In the genomic region with DNA sequence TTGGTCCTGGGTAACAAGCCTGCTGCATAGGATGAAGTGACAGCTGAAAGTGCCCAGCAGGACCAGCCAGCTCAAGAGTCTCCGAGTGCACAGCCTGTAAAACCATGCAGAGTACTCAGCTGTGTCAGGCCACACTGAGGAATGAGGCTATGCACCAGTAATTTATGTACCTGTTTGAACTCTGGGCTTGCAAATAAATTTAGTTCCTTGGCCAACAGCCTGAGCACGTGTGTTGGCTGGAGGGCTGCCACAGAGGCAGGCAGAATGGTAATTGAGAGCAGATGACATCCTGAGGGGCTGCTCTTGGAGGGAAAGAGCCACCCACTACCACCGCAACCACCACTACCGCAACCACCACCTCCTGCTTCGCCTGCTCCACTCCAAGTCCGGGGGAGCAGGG, we compare ENCODE assay signal across 7 mouse cellular contexts.
A peak's percentile ranks its signal among the peaks of the same experiment; 100 is the strongest.
DNase-seq lines count a peak whose midpoint lies in the region; ATAC-seq lines count a peak whose summit lies in the region.

No protein-coding gene starts in this region.

- 12% methylated on average over 6 of the region's 6 CpGs for WGBS in embryonic facial prominence, embryonic 14.5 days

- peak overlapping the region; percentile 14; the same call in 1 of the 2 replicates for H3K4me2 ChIP-seq in embryonic facial prominence, embryonic 14.5 days (ENCODE audit: low read depth, low read length)

- peak; percentile 5 for DNase-seq in thymus, postnatal 0 days (ENCODE audit: low spot score)
- DNase-seq in thymus, postnatal 10 days (ENCODE audit: low spot score in 2 of 2), result no peak
- peak; percentile 90 for DNase-seq in embryonic facial prominence, embryonic 14.5 days (ENCODE audit: low spot score)
- DNase-seq in kidney, postnatal 10 days, result peak; percentile 88
- peak; percentile 59 for DNase-seq in ovary, postnatal 14 days (ENCODE audit: low spot score)
- no peak for DNase-seq in c-Kit-positive CD71-positive TER-119-positive erythroid progenitor cells, embryonic 14.5 days (ENCODE audit: low spot score)
- DNase-seq in cerebellum, adult 9-11 months, result no peak

- no peaks in the 10 kb centered on the region for H3K9me3 ChIP-seq in embryonic facial prominence, embryonic 14.5 days (ENCODE audit: control insufficient read depth, low read length)

- H3K27me3 ChIP-seq in embryonic facial prominence, embryonic 14.5 days (replicated peaks; ENCODE audit: control insufficient read depth, insufficient read depth, low read length), result no peaks in the 10 kb centered on the region

- ATAC-seq in embryonic facial prominence, embryonic 14.5 days (ENCODE audit: low read depth), result peak; percentile 78

- H3K4me1 ChIP-seq in embryonic facial prominence, embryonic 14.5 days (ENCODE audit: control insufficient read depth, insufficient read depth, low read length), result peaks cover 20% of the 10 kb centered on the region

- H3K27ac ChIP-seq in embryonic facial prominence, embryonic 14.5 days (replicated peaks; ENCODE audit: low read depth, low read length), result no peak overlapping the region

- H3K4me3 ChIP-seq in embryonic facial prominence, embryonic 14.5 days (ENCODE audit: low read depth, low read length), result no peak overlapping the region

- H3K36me3 ChIP-seq in embryonic facial prominence, embryonic 14.5 days (ENCODE audit: control insufficient read depth, insufficient read depth, low read length), result no peaks in the 10 kb centered on the region

- H3K9ac ChIP-seq in embryonic facial prominence, embryonic 14.5 days (ENCODE audit: low read depth, low read length), result no peak overlapping the region

Comparison
In these comparisons a context has a peak if more than half of its experiments do, and no peak if none do; other contexts are left out.
1. DNase-seq: peak in thymus, postnatal 0 days (single experiment), embryonic facial prominence, embryonic 14.5 days (single experiment), kidney, postnatal 10 days (single experiment) and ovary, postnatal 14 days (single experiment); none in thymus, postnatal 10 days (0 of 2), c-Kit-positive CD71-positive TER-119-positive erythroid progenitor cells, embryonic 14.5 days (single experiment) and cerebellum, adult 9-11 months (single experiment).